Mouse (Mus musculus) kidney, postnatal 10 days (tissue): Measurements from ENCODE around the gene Calr4.

Experiments used
- DNase-seq: peaks from one replicate; pipeline ENCODE4 v3.0.0; 2021; ENCODE audit warnings: mixed read lengths

The Calr4 gene

GRCm38 (mm10) chr4:109280459-109281160, 46.3 kb downstream of the Calr4 start:
- DNase-seq: peak; percentile 60

GRCm38 (mm10) chr4:109281161-109281560, 46.9 kb downstream of the Calr4 start:
- no peak for DNase-seq

GRCm38 (mm10) chr4:109281946-109282345, 47.7 kb downstream of the Calr4 start:
- DNase-seq: no peak

- no peak for DNase-seq
Measured at GRCm38 (mm10) chr4:109294629-109295028, 60.3 kb downstream of the Calr4 start.

- no peak for DNase-seq
Measured at GRCm38 (mm10) chr4:109296510-109296909, 62.2 kb downstream of the Calr4 start.

GRCm38 (mm10) chr4:109299136-109299535, 64.9 kb downstream of the Calr4 start:
- DNase-seq: no peak
